Mouse (Mus musculus) adrenal gland, adult 8-10 months (tissue): ENCODE data around the gene Tro. TPM values are rescaled to one million over a fixed set of nuclear protein-coding genes. Genes with fewer than 3 reads are reported as not detected.

ENCODE experiments used
- DNase-seq: peaks from one replicate; pipeline ENCODE4 v3.0.0; 2022
- total RNA-seq, 4 experiments: library from RNA; stranded (reverse); gene quantifications; 2 replicates each; pipeline ENCODE4 v1.2.4; 2022

The Tro gene
- total RNA-seq = 10 to 100 TPM in 3 of 4 experiments, 1 to 10 TPM in 1; 8.5 to 14.9 (median 12.2) TPM

DNA sequence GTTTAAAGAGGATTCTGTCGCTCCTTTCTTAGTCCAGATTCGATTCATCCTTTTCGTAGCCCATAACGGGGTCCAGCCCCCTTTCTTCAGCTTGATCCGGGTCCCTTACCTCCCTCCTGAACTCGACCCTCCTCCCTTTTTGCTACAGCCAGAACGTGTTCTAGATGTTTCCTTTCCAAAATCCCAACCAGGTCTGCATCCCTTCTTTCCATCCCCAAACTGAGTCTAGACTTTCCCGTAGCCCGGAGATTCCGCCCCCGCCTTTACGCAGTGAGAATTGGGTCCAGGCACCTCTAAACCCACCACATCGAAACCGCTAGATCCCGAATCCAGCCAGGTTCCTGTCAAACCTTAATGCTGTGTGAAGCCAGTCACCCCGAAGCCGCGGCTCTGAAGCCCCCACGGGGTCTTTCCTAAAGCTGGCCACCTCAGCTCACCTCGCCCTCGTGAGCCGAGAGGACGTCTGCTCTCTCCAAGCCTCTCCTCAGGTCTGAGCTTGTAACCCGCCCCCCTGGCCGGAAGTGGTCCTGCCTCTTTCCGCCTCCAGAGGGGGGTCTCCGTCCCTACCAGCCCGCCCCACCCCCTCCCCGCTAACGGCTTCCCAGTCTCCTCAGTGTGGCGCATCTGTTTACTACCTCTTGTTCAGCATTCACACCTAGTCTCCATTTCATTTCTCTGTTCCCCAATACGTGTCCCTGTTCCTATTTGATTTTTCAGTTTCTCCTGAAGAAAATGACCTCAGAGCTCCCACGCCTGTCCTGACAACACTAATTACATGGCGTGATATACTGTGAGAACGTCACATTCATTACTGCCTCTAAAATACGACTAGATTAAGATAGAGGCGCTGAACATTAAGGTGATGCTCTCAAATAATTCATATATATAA lies at the start of gene Tro:
Tro (minus strand) TSS at position 676 of the 889 bp plus-strand sequence.
- no peak for DNase-seq

DNA sequence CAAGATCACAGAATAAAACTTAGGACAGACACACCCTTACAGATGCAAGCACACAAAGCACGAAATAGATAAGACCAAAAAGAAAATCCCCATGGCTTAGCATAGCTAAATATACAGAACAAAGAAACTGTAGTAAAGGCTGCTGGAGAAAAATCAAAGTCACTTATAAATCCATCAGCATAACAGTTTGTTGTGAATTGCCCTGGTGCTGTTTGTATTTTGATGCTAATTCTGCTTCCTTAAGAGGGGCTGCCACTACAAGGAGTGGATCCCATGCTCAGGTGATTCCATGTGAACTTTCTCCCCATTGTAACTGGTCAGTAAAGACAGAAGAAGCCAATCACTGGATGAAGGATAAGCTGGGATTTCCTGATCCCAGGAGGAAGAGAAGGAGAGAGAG lies 20.1 kb upstream of the Tro start:
- no peak for DNase-seq

DNA sequence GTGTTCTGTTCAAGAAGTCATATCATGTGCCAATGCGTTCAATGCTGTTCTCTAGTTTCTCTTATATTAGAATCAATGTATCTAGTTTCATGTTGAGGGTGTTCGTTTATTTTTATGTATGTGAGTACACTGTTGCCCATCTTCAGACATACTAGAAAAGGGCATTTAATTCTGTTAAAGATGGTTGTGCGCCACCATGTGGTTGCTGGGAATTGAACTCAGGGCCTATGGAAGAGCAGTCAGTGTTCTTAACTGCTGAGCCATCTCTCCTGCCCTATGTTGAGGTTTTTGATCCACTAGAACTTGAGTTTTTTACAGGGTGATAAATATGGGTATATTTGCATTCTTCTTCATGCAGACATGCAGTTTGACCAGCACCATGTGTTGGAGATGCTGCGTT lies 5.4 kb upstream of the Tro start:
- DNase-seq = no peak

DNA sequence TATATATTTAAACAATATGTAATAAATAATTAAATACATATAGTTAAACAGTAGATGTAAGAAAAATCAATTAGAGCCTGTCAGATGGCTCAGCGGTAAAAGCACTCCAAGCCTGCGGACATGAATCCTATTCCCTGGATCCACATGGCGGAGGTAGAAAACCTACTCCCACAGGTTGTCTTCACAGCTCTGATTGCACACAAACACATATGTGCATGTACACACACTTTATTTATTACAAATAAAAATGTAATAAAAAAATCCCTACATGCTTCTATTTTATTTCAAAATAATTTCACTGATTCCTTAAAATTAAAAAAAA lies 375 bp upstream of the Tro start:
- DNase-seq = no peak

DNA sequence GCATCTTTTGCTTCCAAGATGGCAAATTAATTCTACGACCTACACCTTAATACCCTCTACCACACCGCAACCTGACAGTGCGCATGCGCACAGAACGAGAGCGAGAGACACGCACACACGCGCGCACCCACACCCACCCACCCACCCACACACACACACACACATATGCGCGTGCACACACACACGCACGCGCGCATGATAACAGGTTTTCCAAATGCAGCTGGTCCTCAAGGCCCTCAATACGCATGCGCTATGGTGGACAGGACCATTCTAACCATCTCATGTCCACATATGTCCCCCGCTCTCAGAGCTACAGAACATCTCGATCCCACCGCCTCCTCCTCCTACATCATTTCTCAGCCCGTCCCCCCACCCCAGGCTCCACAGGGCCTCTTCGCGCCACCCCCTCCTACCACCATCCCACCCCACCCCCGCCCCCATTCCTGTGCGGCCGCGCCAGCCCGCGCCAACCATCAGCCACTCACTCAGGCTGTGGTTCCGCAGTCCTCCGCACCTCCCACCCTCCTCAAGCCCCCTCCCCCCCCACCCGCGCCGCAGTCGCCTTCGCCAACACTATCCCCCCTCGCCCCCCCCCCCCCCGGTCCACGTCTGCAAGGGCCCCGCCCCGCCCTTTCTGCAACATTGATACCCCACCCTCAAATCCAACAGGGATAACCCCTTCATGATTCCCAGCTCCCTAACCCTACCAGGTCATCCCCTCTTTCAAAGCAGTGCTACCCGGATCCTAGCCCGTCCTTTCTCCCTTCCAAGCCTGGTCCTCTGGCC lies 1.1 kb downstream of the Tro start:
- no peak for DNase-seq

DNA sequence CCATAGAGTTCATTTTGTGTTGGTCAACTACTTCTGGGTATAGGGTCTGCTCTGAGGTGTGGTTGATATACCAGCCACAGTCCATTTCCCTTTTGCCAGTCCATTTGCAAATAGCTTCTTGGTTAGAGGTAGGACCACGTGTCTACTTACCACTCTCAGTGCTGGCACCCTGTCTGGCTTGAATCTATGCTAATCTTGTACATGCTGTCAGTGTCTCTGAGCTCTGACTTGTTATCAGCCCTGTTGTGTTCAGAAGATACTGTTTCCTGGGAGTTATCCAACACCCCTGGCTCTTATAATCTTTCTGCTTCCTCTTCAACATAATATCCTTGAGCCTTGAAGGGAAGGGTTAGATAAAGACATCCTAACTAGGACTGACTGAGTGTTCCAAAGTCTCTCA lies 21.0 kb downstream of the Tro start:
- DNase-seq = no peak

DNA sequence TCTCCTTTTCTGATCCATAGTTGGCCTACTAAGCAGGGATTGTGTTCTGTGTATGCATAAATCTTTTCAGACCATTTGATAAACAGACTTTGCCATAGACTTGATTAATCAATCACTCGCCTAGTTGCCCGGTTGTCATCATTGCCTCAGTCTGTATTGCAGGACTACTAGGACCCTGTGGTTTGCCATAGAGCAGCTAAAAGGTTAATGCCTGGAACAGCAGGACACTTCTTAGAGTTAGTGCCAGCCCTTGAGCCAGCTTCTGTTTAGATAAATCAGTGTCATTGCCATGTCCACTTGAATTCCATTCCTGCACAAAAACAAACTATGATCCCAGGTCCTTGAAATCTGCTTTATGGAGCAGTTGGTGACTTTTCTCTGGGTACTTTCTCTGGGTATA lies 58.5 kb downstream of the Tro start:
- DNase-seq = no peak

Other genes with a start within 250 kb of the Tro start
- gene Tmem29, start 198.4 kb downstream of the Tro start, total RNA-seq = 10 to 100 TPM; 21.1 to 29.4 (median 28.0) TPM
- gene Alas2, start 110.2 kb downstream of the Tro start, total RNA-seq = 10 to 100 TPM in 3 of 4 experiments, 1 to 10 TPM in 1; 8.0 to 29.2 (median 11.0) TPM
- gene Pfkfb1, start 69.4 kb downstream of the Tro start, total RNA-seq = 10 to 100 TPM in 2 of 4 experiments, 1 to 10 TPM in 2; 6.5 to 13.2 (median 8.9) TPM
- 10 to 100 TPM; 15.8 to 24.6 (median 17.9) TPM for gene Apex2, start 67.7 kb downstream of the Tro start, total RNA-seq
- 100 to 1,000 TPM in 2 of 4 experiments, 10 to 100 TPM in 2; 94.2 to 139 (median 116) TPM for gene Maged2, start 156.8 kb upstream of the Tro start, total RNA-seq